Mouse (Mus musculus) kidney, postnatal 36 days (tissue): ENCODE measurements at regions not wholly inside any gene's neighbourhood (a gene's known extent, or its start where the extent isn't known, plus 50 kb on each side); places are given as distances from the start of the nearest gene placed in this dataset.

ENCODE experiments used
- DNase-seq, 2 experiments: peaks; one replicate each; pipeline ENCODE4 v3.0.0; 2021 to 2022; ENCODE audit warnings: mixed read lengths in 2 of 2

DNA sequence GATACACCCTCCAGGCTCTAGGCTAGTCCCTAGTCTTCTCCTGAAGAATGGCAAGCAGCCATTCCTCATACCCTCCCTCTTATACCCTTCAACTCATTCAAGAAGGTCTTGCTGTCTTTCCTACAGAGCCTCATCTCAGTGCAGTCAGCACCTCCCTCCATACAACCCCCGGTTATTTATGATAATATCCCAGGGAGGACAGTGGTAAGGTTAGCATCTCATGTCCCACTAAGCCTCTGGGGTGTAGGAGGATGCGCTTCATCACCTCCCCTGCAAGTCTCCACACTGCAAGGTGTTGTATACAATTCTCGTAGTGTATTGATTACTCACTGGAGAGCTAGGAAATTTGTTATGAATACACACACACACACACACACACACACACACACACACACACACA lies 80.2 kb upstream of the Shisa6 start:
- no peak for DNase-seq

DNA sequence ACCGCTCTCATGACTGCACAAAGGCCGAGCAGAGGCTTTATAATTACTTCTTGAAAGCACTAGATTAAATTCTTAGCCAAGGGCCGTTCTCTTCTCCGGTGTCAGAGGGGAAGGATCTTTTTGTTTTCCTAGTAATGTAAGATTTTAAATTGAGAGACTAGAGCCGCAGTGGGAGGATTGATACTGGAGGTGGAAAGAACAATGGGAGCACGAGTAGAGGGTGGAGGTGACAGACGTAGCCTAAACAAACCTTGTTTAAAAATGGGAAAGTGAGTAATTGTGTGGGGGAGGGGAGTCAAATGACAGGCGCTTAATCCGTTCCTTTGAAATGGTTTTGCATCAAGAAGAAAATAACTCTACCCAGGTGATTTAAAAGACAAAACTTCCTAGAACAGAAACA lies 80.9 kb upstream of the Shisa6 start:
- no peak for DNase-seq

DNA sequence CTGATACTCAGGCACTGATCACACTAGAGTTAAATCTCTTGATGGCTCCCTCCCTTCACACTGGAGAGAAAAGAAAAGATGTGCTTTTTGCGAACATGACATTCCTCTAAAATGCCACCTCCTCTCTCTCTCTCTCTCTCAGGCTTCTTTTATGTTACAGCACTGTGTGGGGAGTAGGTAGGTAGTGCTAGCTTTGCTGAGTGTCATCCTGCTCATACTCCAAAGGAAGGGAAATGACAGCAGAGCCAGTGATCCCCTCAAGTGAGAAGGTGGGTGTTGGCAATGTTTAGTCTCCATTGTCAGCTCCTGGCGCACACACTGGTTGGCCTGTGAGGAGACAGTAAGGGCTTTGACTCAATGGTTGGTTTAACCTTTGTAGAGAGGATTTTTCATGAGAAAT lies 84.0 kb upstream of the Shisa6 start:
- DNase-seq, result no peak

DNA sequence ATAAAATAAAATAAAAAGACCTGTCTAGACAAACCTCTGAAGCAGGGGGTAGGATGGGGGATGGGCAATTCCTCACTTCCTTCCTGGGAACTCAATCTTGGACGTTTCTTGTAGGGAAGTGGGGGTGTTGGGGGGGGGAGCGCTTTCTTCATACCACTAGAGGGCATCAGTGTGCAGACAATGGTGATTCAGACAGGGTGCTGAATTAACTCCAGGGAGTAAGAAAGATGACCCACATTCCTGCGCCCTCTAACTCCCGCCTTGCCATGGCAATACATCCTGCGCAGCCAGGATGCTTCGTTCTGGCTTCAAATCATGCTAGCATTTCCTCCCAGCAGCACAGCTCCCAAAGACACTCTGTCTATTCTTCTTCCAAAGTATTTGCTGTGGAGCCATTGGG lies 87.4 kb upstream of the Shisa6 start:
- DNase-seq, result peak in 1 of 2 experiments; percentile 12

DNA sequence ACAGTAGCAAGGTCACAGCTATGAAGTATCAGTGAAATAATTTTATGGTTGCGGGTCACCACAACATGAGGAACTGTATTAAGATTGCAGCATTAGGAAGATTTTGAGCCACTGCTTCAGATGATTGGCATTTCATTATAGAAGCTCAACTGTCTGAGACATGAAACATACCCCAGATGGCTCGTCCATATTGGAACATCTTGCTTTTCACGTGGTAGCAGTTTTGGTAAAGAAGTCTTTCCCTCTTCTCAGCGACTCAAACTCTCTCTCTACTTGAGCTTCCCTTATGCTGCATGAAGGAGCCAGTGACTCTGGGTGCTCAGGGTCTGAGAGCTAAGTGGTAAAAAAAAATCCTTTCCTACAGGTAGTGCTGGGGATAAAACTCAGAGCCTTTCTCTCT lies 99.7 kb upstream of the Shisa6 start:
- no peak for DNase-seq

- DNase-seq, result no peak
Observed at GRCm38 (mm10) chr11:66656810-66657209, 131.0 kb upstream of the Shisa6 start.

DNA sequence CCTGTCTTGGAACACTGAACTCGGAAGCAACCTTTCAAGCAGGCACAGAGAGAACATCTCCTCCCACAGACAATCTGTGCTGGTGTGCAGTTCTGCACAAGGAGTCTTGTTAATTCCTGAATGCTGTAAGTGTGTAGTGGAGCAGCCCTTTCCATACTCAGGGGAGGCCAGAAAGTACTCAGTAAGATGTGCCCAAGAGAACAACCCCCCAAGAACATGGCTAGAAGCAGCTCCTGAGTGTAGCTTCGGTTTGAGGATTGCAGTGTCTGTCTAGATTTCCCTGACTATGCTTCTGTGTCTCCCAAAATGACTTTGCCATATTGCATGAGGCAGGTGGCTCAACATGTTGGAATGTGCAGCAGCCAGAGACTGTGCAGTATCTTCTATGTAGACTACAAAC lies 148.8 kb upstream of the Shisa6 start:
- DNase-seq, result no peak

- DNase-seq, result no peak
Observed at GRCm38 (mm10) chr11:66680057-66680621, 154.4 kb upstream of the Shisa6 start.

GRCm38 (mm10) chr11:66681892-66682291 lies 156.1 kb upstream of the Shisa6 start:
- no peak for DNase-seq

- no peak for DNase-seq
Observed at GRCm38 (mm10) chr11:66684181-66684580, 158.4 kb upstream of the Shisa6 start.

GRCm38 (mm10) chr11:66694651-66695266 lies 169.0 kb upstream of the Shisa6 start:
- no peak for DNase-seq

DNA sequence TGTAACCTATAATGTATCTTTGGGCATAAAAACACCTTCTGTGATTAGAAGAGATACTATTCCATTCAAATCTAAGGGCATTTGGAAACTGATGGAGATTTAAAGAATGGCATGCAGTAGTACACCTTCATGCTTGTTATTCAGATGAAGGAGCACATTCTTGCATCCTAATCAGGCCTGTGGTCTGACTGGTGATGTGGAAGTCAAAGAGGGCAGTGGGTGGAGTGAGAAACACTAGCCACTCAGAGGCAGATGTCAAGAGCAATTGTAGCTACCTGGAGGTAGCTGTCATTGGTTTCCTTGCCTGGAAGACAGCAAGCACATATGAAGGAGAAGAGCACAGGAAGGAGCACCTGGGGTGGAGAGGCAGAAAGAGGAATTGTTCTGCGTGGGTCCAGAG lies 171.0 kb upstream of the Shisa6 start:
- no peak for DNase-seq

DNA sequence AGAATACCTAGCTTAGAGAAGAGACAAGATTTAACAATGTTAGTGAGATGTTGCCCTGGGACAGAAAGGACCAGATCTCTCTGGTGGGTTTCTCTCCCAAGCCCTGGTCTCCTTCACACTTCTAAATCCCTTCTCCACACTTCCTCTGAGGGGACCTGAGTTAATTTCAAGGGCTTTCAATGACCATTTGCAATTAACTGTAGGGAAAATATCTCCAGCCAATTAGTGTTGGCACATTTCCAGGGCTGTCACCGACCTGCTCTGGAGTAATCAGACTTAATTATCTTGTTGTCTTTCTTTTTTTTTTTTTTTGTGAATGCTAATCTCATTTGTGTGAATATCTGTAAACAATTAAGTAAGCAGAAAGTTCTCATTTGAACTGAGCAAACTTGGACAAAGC lies 166.3 kb upstream of the Pirt start:
- no peak for DNase-seq

DNA sequence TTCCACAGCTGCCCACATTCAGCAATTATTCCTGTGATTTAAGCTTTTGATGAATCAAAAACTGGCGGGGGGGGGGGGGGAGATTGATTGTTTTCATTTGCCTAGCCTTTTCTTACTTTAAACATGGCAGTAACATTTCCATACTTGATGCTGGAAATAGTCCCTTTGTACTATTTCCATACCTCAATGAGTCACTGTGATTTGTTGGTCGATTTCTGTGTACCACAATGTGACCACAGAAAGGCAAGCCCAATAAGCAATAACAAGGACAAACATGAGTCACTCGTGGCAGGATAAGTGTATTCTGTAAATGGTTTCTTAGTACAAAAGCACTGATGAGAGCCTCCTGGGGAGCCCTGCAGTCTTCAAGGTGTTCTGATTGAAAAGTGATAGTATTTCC lies 121.8 kb upstream of the Pirt start:
- DNase-seq, result no peak

DNA sequence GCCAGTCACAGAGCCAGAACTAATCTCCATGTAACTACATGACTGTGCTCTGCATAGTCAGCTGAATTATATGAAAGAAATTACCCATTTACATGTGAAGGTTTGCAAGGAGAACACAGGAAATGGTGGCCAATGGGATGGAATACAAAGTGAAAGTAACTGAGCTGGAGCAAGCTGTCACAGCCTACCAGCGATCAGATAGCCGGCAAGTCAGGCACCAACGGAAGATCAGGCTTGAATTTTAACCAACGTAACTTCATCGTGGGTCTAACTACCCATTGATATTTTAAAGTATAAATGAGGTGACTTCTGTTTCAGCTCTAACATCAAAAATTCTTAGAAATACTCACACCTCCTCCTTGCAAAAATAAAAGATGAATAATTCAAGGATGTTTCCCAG lies 104.9 kb upstream of the Pirt start:
- DNase-seq, result no peak

GRCm38 (mm10) chr11:66813310-66813709 lies 98.5 kb upstream of the Pirt start:
- DNase-seq, result no peak

- DNase-seq, result no peak
Observed at GRCm38 (mm10) chr11:66813731-66814130, 98.0 kb upstream of the Pirt start.

DNA sequence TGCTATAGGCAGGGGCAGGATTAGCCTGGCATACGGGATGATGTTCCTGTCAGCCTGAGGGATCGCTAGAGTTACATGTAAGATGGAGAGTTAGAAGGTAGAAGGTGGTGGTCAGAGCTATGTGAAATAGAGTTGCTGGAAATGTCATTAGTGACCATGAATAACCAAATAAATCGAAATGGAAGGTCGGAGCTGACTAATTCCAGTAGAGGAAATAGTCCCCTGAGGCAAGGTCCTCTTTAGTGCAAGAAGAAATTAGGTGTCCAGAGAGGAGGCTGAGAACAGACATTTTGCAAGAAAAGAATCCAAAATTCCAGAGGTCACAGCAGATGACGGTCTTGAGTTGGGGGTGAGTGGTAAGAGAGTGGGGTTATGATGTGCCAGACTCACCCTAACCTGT lies 75.9 kb upstream of the Pirt start:
- no peak for DNase-seq

DNA sequence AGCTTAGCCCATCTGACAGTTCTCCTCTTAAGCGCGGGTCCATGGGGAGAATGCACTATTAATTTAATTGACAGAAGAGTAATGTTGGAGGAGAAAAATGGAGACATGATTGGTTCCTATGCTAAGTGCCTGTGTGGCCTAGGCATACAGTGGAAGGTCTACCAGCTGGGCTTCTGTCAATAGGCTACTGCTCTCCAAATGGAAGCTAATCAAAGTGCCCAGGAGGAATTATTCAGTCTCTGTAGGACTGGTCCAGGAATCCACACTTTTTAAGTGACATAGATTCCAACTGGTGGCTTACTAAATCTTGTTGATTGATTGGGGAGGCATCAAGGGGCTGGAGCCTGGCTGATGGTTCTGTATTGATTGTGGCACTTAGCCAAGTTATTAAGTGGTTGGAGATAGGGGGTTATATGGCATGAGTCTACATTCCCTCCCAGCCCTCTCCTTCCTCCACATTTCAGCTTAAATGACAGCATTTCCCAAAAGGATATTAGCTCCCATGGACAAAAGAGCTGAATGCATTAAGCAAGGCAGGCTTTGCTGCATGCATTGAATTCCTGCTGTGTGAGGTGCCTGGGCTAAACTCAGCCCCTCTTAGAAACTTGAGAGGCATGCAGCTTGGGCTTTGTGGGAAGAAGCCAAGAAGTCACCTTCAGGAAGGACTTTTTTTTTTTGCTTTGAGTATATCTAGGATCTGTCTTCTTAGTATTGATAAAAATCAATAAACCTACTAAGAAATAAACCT lies 75.0 kb upstream of the Pirt start:
- DNase-seq, result no peak

GRCm38 (mm10) chr11:66845238-66845637 lies 66.5 kb upstream of the Pirt start:
- DNase-seq, result no peak

DNA sequence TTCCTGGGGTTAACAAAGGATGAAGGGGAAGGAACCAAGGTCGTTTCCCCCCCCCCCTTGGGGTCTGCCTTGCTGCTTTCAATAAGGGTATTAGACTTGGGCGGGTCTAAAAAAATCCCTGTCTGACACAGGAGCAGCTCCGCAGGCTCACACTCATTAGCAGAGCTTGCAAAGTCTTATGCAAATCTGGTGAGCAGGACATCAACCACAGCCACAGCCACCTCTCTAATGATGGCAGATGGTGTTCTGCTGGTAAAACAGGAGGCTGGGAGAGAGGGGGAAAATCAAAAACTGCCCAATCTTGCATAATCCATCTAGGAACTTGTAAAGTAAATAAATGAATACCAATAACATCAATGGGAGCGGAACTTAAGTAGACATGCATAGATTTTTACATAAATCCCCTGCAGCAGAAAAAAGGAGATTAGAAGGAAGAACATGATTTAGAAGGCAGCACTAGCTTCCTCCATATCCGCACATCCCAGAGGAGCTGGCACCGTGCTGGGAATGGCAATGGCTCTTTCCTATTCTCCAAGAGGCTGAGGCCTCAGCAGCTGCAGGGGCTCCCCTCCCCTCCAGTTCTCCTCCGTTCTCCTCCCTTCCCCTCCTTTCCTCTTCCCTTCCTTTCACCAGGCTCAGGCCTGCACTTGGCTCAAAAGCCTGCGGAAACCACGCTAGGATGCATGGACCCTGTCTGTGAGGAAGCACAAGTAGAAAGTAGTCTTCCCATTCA lies 65.6 kb upstream of the Pirt start:
- no peak for DNase-seq
